Mouse (Mus musculus): ENCODE data around the gene Nr5a2.

Nr5a2 gene

DNA sequence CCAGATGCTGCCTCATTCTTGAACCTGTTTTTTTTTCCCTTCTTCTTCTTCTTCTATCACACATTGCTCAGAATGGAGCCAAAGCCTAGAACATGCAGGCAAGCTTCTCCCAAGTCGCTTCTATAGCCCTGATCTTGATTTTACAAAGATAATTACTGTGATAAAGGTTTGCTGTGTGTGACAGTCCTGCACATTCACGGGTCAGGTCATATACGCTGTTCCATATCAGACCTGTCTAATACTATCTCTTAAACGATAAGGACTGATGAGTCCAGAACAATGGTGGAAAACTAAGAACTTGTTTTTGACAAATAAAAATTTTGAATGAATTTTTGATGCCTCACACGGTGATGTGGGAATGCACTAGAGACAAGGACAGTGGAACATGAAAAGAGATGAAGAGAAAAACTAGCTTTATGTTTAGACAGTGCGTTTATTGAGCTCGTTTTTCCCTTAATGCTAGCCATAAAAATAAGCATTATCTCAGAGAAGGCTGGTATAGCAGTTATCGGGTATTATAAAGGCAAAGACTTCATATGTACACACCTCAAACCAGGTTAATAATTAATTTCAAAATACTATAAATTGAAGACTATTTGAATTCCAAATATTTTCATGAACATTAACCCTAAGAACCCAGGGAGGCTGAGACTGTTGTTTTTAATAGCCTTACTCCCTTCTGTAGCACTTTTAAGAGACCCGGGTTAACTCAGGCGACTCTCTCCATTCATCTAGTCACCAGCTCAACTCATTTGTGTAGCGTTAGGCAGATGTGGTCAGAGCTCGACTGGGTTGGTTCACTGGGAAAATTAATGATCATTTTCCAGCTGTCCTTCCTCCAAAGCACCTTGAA lies 49.3 kb downstream of the Nr5a2 start:
- intact Hi-C loops (cut with DNase I), result no loop called here

DNA sequence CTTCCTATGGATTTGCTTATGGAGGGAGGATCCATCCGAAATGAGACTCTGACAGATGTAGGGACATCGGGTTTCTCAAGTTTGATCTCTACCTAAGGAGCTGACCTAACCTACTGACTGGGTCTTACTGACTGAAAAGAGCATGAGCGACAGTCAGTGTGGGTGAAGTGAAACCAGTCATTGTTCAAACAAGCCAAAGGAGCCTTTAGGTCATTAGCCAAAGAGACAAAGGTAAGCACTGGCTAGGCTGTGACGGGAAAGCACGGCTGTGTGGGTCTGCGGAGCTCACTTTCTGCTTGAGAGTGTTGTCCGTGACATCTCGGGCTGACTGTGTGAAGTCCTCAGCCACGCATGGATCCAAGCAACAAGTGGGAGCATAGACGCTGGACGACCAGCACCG lies 50.1 kb downstream of the Nr5a2 start:
- intact Hi-C loops (cut with DNase I), result no loop called here

DNA sequence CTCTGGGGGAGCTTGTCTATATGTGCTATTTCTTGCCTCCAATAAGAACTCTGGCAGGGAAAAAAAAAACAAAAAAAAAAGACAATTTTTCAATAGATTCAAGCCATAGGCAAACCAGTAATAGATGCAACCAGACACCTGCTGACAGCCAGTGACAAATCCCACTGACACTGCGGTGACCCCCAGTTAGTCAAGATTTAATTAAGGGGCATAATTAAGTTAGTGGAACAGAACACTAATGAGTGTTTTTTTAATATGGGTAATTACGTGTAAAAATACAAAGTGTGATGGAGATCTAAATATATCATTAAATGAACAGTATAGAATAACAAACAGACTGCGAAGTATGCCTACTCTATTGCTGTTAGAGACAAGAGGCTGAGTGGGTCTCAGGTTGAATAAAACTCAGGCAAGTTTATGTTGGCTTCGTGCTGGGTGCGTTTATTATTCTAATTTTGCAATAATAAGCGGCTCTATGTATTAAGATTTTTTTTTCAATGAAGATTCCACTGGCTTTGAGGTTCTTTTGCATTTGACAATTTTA lies 50.7 kb downstream of the Nr5a2 start:
- intact Hi-C loops (cut with DNase I), result no loop called here

DNA sequence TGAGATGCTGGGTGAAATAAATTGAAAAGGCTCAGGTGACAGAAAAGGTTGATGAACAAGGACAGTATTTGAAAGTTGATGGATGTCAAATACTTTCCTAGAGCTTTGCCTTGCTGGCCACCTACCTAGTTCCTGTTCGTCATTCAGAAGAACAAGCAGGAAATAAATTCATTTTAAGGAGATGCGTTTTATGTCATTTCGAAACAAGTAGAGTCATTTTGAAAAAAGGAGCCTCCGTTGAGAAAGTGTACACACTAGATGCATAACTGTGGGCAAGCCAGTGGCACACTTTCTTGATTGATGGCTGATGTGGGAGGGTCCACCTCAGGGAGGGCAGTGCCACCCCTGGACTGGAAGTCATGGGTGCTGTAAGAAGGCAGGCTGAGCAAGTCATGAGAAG lies 62.1 kb downstream of the Nr5a2 start:
- intact Hi-C loops (cut with DNase I), result no loop called here

DNA sequence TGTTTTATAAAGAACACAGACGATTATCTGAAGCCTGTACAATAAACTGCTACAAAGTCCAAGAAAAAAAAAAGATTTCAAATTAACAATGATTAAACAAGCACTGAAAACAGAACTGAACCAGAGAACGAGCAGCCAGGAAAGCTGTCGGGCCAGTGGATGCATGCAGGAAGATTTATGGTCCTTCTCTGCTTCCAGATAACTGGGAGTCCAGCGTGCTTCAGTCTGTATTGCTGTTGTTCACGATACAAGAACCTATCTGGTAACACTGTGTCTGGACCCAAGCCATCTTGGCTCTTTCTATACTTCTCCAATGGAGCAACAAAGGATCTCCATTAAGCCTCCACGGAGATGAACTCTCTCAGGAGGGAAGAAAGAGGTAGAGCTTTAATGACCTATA lies 63.9 kb downstream of the Nr5a2 start:
- intact Hi-C loops (cut with DNase I), result no loop called here

DNA sequence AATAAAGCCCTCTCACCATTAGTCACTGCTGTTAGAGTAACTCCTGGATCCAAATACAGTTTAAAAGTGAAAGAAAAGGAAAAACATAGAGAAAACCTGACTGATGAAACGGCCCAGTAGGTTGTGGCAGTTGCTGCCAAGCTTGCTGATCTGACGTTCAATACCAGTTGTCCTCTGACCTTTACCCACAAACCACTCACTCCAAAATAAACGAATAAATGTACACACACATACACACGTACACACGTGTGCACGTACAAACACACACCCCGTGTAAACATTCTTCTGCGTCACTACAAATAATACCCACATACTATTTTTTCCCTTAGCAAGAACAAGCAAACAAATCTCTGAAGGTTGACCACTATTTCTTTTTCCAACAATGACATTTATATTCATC lies 64.4 kb downstream of the Nr5a2 start:
- intact Hi-C loops (cut with DNase I), result no loop called here

DNA sequence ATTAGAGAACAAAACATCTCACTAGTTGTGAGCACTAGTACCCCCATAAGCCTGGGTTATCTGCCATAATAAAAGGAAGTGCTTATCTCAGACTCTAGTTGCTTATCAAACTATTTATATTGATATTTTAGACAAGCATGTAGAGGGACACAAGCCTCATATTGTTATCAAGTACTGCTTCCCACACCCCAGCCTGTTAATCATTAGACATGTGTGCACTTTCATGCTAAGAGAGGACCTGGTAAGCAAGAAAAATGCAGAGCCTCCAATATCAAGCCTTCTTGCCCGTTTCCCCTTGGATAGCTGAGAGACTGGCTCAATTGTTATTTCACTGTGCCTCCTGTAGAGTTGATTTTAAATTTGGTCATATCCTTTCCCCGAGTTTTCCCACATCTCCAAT lies 65.5 kb downstream of the Nr5a2 start:
- intact Hi-C loops (cut with DNase I), result no loop called here

DNA sequence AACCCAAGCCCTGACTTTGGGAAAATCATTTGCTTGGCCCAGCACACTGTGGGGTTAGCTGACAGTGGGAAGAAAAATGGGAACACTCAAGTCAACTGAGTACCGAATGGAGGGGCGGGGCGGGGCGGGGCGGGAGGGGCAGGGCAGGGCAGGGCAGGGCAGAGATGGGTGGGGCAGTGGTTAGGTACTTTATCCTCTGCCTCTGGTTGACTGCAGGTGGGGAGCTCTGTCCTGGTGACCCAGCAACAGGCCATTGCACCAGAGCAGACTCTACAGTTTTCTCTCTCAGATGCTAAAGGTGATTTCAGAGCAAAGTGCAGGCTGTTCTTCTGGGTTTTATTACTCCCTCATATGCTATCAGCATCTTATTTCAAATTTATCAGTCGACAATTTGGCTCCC lies 67.1 kb downstream of the Nr5a2 start:
- intact Hi-C loops (cut with DNase I), result no loop called here

DNA sequence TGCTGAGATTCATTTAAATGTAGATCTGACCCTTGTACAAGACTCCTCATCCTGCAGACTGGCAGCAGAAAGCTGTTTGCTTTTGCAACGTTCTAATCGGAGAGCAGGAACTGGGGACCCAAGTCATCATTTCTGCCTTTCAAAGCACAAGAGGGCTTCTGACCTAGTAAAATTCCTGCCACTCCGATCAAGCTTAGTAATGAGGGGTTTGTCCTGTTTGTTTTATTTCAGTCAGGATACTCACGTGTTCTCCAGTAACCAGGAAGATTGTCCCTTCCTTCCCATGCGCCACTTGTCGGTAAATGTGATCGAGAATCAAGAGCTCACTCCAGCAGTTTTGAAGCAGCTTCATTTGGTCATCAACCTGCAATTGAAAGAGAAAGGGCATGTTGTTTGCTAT lies 69.8 kb downstream of the Nr5a2 start:
- intact Hi-C loops (cut with DNase I), result no loop called here

DNA sequence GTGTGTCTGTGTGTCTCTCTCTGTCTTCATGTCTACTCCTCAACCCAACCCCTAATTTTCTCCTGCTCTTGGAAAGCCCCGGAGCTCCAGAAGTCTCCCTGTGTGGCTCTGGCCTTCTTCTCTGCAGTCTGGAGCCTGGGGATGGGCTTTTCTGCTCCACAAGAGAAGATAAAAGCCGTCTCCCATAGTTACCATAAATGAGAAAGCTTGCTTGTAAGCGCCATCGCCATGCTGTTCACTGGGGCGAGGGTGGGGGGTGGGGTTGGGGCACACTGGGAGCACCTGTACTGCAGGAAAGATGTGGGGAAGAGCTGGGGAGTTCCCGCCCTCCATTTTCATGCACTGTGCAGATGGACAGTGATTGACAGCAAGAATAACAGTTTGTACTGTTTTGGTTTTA lies 71.5 kb downstream of the Nr5a2 start:
- intact Hi-C loops (cut with DNase I), result no loop called here

DNA sequence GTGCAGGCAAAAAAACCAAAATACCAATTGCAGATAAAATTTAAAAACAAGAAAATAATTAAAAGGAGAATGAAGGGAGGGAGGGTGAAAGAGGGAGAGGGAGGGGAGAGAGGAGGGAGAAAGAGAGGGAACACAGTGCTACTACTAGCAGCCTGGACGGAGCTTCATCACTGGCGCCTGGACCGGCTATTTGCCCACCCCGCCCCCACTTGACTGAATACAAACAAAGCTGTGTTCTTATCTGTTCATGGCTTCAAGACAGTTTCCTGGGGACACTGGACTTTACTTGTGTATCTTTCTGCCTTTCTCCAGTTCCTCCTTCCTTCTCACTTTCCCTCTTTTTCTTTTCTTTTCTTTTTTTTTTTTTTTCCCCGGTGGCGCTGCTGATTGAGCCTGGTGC lies 73.6 kb downstream of the Nr5a2 start:
- intact Hi-C loops (cut with DNase I), result no loop called here

DNA sequence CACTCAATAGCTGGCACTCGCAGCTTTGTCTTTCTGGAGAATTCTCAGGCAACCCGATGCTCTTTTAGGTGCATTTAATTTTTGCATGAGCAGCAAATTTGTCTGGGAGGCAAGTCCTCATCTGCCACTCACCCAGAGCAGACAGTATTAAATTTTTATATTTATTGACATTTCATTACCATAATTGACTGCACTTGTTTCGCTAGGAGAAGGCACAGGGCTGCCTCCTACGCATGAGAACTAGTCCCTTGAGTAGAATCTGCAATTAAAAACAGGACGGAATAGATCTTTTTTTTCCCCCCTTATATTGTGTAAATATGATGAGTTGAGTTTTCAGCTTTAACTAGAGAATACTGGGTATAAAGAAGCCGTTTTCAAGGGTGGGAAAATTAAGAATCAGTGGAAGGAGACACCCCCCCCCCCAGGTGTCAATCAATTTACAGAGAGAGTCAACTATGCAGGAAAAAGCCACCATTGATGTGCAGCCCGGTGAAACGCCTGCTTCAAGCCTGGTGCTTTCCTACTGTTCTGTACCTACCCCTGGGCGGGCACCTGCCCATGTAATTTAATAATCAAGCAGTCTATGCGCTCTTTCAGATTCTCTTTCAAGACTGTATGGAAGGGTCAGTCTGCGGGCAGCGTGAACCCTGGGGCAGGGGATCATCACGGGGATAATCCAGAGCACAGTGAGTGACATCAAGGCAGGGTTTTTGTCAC lies 76.6 kb downstream of the Nr5a2 start:
- intact Hi-C loops (cut with DNase I), result no loop called here

DNA sequence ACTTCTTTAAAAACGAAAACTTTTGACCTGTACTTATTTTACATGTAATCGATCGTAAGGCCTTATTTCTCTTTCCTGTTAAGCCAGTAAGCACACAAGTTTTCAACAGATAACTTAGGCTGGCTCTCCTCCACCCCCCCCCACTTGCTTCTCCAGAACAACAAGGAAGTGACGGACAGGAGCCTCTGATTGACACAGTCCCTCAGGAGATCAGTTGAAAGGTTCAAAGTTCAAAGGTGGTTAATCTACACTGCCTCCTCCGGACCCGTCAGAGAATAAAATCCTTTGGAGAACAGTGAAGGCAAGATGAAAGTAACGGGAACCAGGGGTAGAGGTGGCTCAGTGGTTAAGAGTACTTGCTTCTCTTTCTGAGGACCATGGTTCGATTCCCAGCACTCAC lies 80.0 kb downstream of the Nr5a2 start:
- intact Hi-C loops (cut with DNase I), result no loop called here

DNA sequence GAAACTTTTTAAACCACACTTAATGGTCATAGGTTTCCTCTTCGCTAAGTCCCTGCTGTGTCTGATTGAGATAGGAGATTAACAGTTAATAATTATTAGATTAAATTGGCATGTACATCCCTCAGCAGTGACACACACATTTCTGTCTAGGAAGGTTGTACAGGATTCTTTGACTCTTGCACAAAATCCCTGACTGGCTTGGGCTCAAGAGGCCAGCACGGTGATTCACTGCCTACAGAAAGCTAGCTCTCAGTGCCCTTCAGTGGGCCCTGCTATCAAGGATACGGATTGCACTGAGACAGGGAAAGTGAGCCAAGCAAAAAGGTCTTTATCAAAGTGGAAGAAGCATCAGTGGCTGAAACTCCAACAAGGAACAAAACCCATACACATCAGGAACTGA lies 85.2 kb downstream of the Nr5a2 start:
- intact Hi-C loops (cut with DNase I), result no loop called here

DNA sequence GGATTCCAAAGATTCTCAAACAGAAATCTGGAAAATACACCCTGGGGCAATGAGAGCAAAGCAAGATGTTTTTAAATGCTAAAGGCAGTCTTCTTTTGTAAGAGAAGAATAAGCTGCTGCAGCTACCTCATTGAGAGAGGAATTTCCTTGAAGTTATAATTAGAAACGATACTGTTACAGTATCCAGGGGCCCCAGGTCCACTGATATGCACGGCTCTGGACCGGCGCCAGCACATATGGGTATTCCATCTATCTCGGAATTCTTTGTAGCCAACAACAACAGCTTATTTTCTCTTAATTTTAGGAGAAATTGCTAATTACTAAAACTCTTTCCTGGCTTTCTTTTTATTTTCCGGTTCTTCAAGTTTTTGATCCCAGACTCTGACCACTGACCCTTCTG lies 91.3 kb downstream of the Nr5a2 start:
- intact Hi-C loops (cut with DNase I), result no loop called here

DNA sequence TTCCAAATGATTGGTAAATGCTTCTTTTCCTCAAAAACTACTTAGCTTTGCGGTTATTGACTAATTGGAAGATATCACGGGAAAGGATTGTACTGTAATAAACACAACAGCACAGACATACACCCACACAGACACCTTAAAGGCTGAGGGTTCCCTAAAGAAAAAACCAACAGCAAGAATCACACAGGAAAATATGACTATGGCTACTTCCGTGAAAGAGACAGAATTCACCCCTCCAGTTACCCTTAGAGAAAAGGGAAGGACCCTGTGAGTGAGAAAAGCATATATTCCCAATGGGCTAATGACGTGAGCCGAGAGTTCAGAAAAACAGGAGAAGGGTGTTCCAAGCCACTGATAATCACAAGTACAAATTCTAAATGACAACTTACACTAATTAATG lies 92.0 kb downstream of the Nr5a2 start:
- intact Hi-C loops (cut with DNase I), result no loop called here

DNA sequence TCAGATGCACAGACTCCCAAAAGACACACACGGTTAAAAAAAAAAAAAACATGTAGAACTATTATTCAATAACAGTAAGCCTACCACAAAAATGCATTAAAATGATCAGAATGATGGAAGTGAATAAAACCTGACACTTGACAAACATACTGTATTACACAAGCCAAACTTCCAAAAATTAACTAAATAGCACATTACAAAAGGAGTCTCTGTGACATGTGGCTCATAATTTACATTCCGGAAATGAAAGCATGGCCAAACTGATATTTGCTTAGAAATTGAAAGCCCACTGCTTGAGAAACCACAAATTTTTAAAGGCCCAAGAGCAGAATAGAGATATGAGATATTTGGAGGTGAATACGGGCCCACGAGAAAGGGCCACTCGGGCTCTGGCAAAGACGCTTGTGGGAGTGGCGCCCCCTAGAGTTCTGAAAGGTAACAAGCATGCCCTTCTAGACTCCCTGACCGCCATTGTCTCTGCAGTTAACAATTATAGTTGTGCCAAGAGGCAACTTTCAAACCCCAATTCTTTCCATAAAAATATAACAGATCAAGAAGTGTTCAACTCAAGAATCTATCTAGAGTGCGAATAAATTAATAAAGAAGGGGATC lies 93.7 kb downstream of the Nr5a2 start:
- intact Hi-C loops (cut with DNase I), result no loop called here

DNA sequence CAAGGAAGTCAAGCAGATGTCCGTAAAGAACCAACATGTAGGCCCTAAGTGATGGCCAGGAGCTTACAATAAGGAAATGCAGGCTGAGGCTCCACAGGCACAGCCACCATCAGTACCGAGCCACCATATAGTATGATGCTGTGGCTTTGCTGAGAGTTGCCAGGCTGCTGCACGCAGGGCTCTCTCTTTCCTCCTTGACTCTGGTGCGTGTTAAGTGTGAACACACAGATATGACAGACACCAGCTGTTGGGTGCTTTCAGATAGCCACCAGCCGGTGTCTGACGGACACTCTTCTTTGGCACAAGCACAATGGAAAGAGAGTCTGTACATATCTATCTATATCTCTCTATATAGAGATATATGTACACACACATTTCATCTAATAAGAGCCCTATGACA lies 97.0 kb downstream of the Nr5a2 start:
- intact Hi-C loops (cut with DNase I), result no loop called here

DNA sequence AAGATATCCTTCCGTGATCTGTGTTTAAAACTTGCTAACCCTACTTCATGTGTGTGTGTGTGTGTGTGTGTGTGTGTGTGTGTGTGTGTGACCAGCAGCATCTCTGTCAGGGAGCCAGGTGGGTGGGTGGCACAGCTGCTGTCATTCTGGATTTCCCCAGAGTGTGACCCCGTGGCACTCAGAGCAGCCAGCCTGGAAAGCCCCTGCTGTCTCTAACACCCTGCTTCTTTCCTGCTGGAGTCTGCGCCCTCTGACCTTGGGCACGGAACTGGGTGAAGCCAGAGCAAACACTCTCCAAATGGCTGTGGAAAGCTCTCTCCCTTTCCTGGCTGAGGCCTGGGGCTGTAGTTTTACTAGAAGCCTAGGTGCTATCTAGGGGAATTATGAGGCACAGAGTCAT lies 100.8 kb downstream of the Nr5a2 start:
- intact Hi-C loops (cut with DNase I), result no loop called here

DNA sequence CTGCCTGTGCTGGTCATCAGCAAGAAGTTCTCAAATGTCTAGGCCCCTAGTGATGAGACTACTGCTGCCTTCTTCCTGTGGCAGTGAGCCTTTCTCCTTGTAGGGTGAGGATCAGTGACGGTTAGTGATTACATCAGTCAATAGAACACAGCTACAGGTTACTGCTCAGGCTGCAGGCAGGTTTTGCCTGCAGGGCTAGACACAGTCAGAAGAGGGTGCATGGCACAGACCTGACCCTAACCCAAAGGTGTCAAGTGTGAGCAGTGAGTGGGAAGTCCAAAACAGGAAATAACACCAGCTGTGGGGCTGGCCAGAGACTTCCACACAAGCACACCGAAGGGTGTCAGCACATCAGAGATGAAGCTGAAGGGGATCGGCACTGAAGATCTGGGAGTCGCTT lies 101.5 kb downstream of the Nr5a2 start:
- intact Hi-C loops (cut with DNase I), result no loop called here

DNA sequence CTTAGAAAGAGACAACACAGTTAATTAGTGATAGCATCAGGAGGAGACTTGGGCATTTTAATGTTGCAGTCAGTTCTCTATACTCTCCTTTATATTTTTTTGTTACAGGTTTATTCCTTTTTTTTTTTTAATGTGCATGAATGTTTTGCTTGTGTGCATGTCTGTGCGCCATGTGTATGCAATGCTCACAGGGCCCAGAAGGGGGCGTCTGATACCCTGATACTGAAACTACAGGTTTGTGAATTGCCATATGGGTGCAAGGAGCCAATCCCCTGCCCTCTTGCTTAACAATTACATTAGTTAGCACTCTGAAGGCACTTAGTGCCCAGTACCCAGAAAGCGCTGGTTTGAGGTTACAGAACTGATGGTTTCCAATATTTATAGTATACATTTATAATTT lies 104.1 kb downstream of the Nr5a2 start:
- intact Hi-C loops (cut with DNase I), result no loop called here

DNA sequence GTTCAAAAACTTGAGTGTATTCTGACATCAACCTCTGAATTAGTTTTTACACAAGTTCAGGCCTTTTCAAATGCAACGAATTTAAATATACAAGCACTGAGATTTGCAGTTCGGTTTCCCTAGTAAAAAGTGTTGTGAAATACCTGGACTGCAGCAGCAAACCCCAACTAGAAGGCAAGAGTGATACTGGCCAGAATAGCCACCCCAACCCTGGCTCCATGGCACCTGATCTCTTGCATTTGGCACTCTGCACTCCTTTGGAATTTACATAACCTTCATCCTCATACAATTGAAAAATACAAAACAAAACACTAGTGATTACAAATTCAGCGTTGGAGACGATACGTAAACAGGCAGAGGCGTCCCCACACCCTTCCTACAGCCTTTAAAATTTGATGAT lies 111.5 kb downstream of the Nr5a2 start:
- intact Hi-C loops (cut with DNase I), result no loop called here
